Mouse (Mus musculus) urinary bladder, adult 2 months (tissue): ENCODE measurements around the gene Zfp286. TPM values are rescaled to one million over a fixed set of nuclear protein-coding genes. Genes with fewer than 3 reads are reported as not detected.
"Not testable (repeated sequence)": the region's sequence is repeated elsewhere in the genome, so short reads cannot be mapped to it uniquely, and the experiment has no call there.

Experiments used
- DNase-seq: peaks from one replicate; pipeline ENCODE4 v3.0.0; 2022; ENCODE audit warnings: low spot score
- polyA plus RNA-seq: library from polyadenylated mRNA; depleted of rRNA; stranded (reverse); fragments of >200 nt; gene quantifications from 2 replicates; pipeline ENCODE4 v1.2.3, GENCODE M21; 2012

The Zfp286 gene
- polyA plus RNA-seq, 1 experiment: 5.5 TPM

- DNase-seq: no peak
Observed at GRCm38 (mm10) chr11:62804119-62804518, 14.9 kb upstream of the Zfp286 start.

DNA sequence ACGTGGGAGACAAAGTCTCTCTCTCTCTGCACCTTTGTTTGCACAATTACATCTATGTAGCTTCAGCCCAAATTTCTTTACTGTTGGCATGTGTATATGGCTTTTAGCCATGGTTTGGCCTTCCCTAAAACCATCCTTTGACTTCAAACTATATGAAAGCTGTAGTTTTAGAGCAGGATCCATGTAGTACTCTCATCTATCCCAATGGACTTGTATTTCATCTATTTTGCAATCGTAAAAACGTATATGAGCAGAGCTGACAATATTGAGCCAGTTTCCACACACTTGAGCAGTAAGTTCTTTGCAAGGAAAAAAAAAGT is 315 bp upstream of the Zfp286 start:
- DNase-seq: no peak

GRCm38 (mm10) chr11:62776510-62776909 is 12.8 kb downstream of the Zfp286 start:
- no peak for DNase-seq

DNA sequence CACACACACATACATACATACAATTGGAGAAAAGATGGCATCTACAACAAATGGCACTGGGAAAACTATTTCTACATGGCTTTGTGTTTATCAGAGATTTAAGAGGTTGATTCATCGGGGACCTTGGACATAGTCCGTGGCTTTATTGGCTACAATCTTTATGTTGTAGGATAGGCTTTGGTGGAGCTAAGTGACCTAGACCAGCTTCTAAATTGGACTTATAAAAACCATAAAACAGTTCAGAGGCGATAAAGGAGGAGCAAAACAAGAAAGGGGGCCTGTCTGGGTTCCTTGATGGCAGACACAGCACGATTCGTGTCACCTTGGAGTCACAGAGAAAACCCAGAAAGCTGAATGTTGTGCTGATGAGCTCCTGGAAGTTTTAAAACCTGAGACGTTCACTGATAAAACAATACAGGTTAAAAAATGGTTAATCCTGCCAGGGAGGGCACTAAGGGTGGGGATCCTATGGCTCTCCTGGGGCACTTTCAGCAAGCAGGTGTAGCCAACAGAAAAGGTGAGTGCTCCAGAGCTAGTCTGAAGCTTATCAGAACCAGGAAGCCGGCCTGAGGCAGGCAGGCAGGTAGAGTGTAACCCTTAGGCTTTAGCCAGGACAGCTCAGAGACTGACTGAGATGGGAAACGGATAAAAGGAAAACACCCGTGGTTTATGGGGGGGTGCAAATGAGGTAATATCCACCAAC is 28.4 kb downstream of the Zfp286 start:
- no peak for DNase-seq

- DNase-seq: no peak
Observed at GRCm38 (mm10) chr11:62758491-62758890, 30.8 kb downstream of the Zfp286 start.

- no peak for DNase-seq
Observed at GRCm38 (mm10) chr11:62757906-62758305, 31.4 kb downstream of the Zfp286 start.

DNA sequence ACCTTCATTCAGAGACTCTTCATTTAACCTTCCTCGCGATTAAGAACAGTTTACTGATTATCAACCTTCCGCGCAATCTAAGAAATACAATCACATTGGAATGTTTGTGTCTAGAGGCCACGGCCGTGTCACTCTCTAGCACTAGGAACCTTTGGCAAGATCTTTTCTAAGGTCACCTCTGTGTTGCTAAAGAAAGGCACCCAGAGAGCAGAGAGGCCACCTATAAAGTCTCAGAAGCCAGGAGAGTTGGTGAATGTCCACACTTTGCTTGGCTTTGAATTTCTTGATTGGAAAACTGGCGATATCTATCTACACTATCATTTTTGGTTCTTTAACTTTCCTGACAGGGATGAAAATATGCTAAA is 32.1 kb downstream of the Zfp286 start:
- DNase-seq: no peak

DNA sequence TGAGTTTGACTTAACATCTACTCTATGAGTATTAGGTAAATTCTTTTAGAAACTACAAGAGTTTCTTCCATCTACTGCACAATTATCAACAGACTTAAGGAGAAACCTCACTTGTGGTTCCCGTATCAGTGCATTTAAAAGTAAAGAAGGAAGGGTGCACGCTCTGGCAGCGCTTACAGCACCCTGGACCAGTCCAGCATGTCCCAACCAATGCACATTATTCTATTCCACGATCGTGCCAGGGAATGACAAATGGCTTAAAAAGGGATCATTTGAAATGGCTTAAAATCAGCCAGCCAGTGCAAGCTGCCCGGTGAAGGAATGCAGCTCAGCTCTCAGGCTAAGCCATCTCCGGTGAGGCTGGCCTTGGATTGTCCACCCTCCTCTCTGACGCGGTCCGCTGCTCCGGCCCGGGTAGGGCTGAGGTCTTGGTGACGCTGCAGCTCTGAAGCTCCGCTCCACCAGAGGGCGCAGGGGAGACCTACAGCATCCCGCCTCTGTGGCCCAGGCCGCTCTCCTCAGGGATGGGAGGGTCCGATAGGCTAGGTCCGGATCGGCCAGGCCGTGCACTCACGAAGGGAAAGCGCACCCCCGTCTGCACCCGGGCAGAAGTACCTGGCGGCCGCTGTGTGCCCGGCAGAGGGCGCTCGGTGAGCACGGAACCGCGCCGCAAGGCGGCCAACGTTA is 32.7 kb downstream of the Zfp286 start:
- peak; percentile 94 for DNase-seq

GRCm38 (mm10) chr11:62752780-62753179 is 36.5 kb downstream of the Zfp286 start, which contains the start of gene Gm10428:
Gene Gm10428, plus strand, starts transcription at chr11:62753100.
- no peak for DNase-seq

- DNase-seq: no peak
Observed at GRCm38 (mm10) chr11:62752191-62752590, 37.1 kb downstream of the Zfp286 start.

- not testable (repeated sequence) for DNase-seq
Observed at GRCm38 (mm10) chr11:62749445-62749844, 39.8 kb downstream of the Zfp286 start.

GRCm38 (mm10) chr11:62748062-62748461 is 41.2 kb downstream of the Zfp286 start:
- no peak for DNase-seq

GRCm38 (mm10) chr11:62747227-62747626 is 42.0 kb downstream of the Zfp286 start:
- no peak for DNase-seq

GRCm38 (mm10) chr11:62746001-62746533 is 43.2 kb downstream of the Zfp286 start:
- no peak for DNase-seq

GRCm38 (mm10) chr11:62744103-62744502 is 45.2 kb downstream of the Zfp286 start:
- DNase-seq: no peak

DNA sequence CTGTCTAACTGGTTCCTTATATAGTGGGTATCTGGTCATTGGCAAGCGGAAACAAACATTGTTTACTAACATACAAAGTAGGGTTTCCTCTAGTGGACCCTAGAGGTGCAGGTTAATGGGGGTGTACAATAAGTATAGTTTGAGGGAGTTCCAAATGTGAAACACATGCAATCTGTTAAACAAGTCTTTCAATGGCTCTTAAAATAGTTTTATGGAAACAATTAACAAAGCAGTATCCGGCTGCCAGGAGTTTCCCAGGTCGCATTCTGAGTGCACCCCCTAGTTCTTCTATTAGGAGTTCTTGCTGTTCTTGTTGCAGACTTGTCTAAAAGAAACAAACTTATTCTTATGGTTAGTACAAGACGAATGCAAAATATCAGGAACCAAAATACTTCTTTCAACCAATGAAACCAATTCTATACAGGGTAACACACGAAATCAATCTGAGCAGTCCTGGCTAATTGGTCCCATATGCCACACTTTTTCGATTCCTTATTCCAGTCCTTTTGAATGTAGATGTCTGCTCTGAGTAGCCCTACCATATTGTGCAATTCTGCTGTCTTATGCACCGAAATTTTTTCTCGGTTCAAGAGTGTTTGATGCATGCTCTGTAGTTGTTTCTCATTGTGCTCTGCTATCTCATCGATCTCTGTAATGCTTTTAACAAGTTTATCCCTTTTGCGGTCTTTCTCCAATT is 46.9 kb downstream of the Zfp286 start:
- DNase-seq: no peak

DNA sequence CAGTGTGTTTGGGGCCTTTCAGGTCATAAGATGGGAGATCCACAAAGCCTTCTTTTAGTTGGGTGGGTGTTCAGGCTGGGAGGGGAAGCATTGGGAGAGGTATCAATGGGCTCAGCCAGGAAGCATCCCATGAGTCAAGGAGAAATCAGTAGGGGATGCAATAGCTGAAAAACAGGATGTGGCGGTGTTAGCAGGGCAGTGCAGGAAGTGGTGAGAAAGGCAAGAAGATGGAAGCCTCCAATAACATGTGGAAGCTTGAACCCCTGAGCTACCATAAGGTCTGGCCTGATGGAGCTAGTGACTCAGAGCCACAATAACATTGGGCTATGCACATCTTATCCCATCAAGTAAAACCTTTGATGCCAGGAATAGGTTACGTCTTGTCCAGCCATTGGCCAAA is 48.1 kb downstream of the Zfp286 start:
- no peak for DNase-seq

GRCm38 (mm10) chr11:62732665-62733064 is 56.6 kb downstream of the Zfp286 start:
- no peak for DNase-seq

DNA sequence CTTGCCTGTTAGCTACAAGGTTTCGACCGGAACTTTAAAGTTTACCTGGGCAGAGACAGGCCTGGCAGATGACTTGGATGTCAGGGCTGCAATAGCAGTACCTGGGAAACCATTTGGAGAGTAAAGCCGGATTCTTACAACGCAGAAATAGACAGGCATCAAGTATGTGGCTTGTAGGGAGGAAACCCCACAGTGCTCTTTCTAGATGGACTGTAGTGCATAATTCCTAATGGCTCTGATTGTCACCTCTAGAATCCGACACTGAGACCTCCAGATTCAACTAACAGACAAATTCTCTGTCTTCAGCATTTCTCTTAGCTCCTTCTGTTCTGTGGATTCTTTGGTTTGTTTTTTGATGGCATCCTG is 57.3 kb downstream of the Zfp286 start:
- no peak for DNase-seq

DNA sequence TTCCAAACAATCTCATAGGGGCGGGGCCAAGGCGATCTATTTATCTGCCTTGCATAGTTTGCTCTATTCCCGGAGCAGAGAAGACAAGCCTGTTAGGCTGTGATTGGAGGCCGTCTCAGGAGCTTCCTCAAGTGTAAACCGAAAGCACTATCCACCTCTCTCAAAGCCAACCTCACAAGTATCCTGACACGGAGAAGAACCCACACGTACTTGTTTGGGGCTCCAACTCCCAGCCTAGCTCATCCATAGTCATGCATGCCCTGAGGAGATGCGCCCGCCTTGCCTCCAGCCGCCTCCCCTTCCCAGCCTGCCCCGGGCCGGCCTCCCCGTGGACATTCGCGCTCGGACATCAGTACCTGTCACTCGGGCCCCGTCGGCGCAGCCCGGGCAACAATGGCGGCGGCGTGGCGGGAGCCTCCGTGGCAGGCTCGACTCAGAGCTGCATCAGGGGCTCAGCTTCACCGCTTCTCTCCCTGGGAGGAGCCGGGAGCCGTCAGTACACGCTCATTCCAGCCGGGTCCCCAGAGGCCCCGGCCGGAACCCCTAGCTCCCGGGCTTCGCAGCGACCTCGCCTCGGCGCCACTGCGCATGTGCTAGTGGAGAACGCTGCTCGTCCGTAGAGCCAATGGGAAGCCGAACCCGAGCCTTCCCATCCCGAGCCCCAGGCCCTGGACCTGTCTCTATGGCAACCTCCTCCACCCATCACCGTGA is 57.8 kb downstream of the Zfp286 start, which contains the start of gene Zfp287:
Gene Zfp287 (minus strand): TSS at position 595 of the 711 bp plus-strand sequence.
- DNase-seq: peak; percentile 71

GRCm38 (mm10) chr11:62728276-62728675 is 61.0 kb downstream of the Zfp286 start:
- no peak for DNase-seq

DNA sequence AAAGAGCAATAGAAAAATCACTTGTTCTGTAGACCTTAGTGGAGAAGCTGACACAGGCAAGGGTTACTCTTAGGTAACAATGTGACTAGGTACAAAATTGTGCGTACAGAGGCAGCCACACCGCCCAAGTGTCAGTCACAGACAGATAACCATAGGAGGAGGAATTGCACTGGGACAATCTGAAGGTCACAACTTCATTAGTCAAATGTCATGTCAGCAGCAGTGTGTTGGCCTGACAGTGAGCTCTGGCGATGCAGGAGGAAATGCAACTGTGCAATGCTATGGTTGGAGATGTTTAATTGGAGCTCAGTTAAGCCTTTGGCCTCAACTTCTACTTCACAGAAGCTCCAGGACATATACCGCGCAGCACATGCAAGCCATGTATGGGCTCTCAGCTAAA is 78.6 kb downstream of the Zfp286 start:
- DNase-seq: no peak
